Mouse (Mus musculus) liver, embryonic 14.5 days (tissue): ENCODE results near the gene Cuedc1.

ENCODE experiments used
- CTCF ChIP-seq: IDR thresholded peaks from 2 replicates; pipeline ENCODE4 v1.5.1; 2016; ENCODE audit warnings: antibody characterized with exemption, low read depth, control low read depth
- EP300 ChIP-seq: IDR thresholded peaks from 2 replicates; pipeline ENCODE4 v1.6.1; 2016; ENCODE audit warnings: antibody characterized with exemption, low read depth

DNA sequence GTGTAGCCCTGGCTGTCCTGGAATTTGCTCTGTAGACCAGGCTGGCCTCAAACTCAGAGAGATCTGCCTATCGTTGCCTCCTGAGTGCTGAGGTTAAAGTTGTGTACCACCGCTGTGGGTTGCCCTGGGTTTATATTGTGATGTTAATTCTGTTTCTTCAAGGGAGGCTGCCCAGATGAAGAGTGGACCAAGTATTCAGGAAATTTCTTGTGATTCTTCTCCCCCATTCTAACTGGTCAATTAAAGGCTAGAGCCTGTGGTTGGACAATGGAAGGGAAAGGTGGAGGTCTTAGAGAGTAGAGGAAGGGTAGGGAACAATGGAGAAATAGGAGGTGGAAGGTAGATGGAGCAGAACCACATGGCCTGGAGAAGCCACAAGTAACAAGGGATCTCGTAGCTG, 72.7 kb downstream of the Cuedc1 start:
- no peak for TF ChIP-seq CTCF
- TF ChIP-seq EP300: no peak
